Mouse (Mus musculus) heart, embryonic 10.5 days (tissue): ENCODE measurements around the gene Psg19. TPM values are rescaled to one million over a fixed set of nuclear protein-coding genes. Genes with fewer than 3 reads are reported as not detected.

Experiments
- DNase-seq: peaks from one replicate; pipeline ENCODE4 v3.0.0-alpha.2; 2017; ENCODE audit warnings: low spot score
- H3K27ac ChIP-seq: fragments of 300-500 bp; sonication (generic); 2 replicates; pipeline ENCODE4 v1.5.1; 2016; ENCODE audit warnings: mild to moderate bottlenecking
- H3K27me3 ChIP-seq: fragments of 300-500 bp; sonication (generic); 2 replicates; pipeline ENCODE4 v1.6.1; 2016; ENCODE audit warnings: mild to moderate bottlenecking; ENCODE audit not compliant: poor library complexity, insufficient read depth, severe bottlenecking
- H3K36me3 ChIP-seq: fragments of 300-500 bp; sonication (generic); 2 replicates; pipeline ENCODE4 v1.6.1; 2016; ENCODE audit warnings: mild to moderate bottlenecking, moderate library complexity
- H3K4me1 ChIP-seq: fragments of 300-500 bp; sonication (generic); 2 replicates; pipeline ENCODE4 v1.6.1; 2016; ENCODE audit warnings: mild to moderate bottlenecking
- H3K4me3 ChIP-seq: fragments of 300-500 bp; sonication (generic); 2 replicates; pipeline ENCODE4 v1.5.1; 2016; ENCODE audit warnings: mild to moderate bottlenecking, moderate library complexity
- H3K9me3 ChIP-seq: fragments of 300-500 bp; sonication (generic); 2 replicates; pipeline ENCODE4 v1.6.1; 2016; ENCODE audit warnings: mild to moderate bottlenecking, moderate library complexity
- WGBS: fragments of 180-500 bp; shearing (Covaris S2); methylation state at CpG from one replicate; pipeline ENCODE4 v1.1.7; 2016; 5-methylcytosine and 5-hydroxymethylcytosine counted together
- polyA plus RNA-seq: library from polyadenylated mRNA; unstranded; fragments of >200 nt; fragmentation: Nextera tagmentation; extraction: Ambion mirVana; gene quantifications from 2 replicates; pipeline ENCODE4 v1.2.1, GENCODE M21; 2016

Gene Psg19
- polyA plus RNA-seq: not detected in 2 replicates

GRCm38 (mm10) chr7:18798420-18798819, at the start of gene Psg19:
TSS of gene Psg19 (minus strand) at chr7:18798520.
- no peaks in the 10 kb centered on the region for H3K9me3 ChIP-seq
- H3K4me3 ChIP-seq: no peak within 1 kb of the TSS
- no peaks in the 10 kb centered on the region for H3K4me1 ChIP-seq
- no peak within 1 kb of the TSS for H3K27ac ChIP-seq
- H3K27me3 ChIP-seq: no peaks in the 10 kb centered on the region
- DNase-seq: no peak
- WGBS: 75% methylated on average over 1 of the region's 1 CpGs
- H3K36me3 ChIP-seq: no peaks in the 10 kb centered on the region

GRCm38 (mm10) chr7:18844811-18845210, 46.5 kb upstream of the Psg19 start:
- 32% methylated on average over 5 of the region's 5 CpGs for WGBS
- Histone ChIP-seq H3K4me3 (no peak overlapping the region), H3K36me3 (no peaks in the 10 kb centered on the region), H3K27me3 (no peaks in the 10 kb centered on the region), H3K27ac (no peak overlapping the region), H3K4me1 (peaks cover 3% of the 10 kb centered on the region; the same call in 1 of the 2 replicates), H3K9me3 (no peaks in the 10 kb centered on the region)
- no peak for DNase-seq

- Histone ChIP-seq H3K36me3 (no peaks in the 10 kb centered on the region), H3K27me3 (no peaks in the 10 kb centered on the region), H3K27ac (no peak overlapping the region), H3K4me1 (peaks cover 3% of the 10 kb centered on the region; the same call in 1 of the 2 replicates), H3K9me3 (no peaks in the 10 kb centered on the region), H3K4me3 (peak overlapping the region; percentile 60; the same call in 1 of the 2 replicates)
- WGBS: 94% methylated on average over 1 of the region's 1 CpGs
- DNase-seq: no peak
Measured at GRCm38 (mm10) chr7:18841174-18841567, 42.9 kb upstream of the Psg19 start.

- peak overlapping the region; percentile 60 for H3K4me3 ChIP-seq
- peaks cover 3% of the 10 kb centered on the region; the same call in 1 of the 2 replicates for H3K4me1 ChIP-seq
- H3K27me3 ChIP-seq: no peaks in the 10 kb centered on the region
- no peaks in the 10 kb centered on the region for H3K36me3 ChIP-seq
- no peaks in the 10 kb centered on the region for H3K9me3 ChIP-seq
- H3K27ac ChIP-seq: peak overlapping the region; percentile 60
- no peak for DNase-seq
- 4% methylated on average over 14 of the region's 17 CpGs for WGBS
Measured at GRCm38 (mm10) chr7:18840386-18841173, 42.3 kb upstream of the Psg19 start.

GRCm38 (mm10) chr7:18839865-18840264, 41.5 kb upstream of the Psg19 start, which contains the start of gene Mill2:
TSS of gene Mill2 (plus strand) at chr7:18839966.
- 27% methylated on average over 3 of the region's 3 CpGs for WGBS
- no peaks in the 10 kb centered on the region for H3K36me3 ChIP-seq
- H3K27ac ChIP-seq: peak within 1 kb of the TSS; percentile 60
- peaks cover 3% of the 10 kb centered on the region; the same call in 1 of the 2 replicates for H3K4me1 ChIP-seq
- no peaks in the 10 kb centered on the region for H3K27me3 ChIP-seq
- H3K4me3 ChIP-seq: peak within 1 kb of the TSS; percentile 60
- H3K9me3 ChIP-seq: no peaks in the 10 kb centered on the region
- no peak for DNase-seq

GRCm38 (mm10) chr7:18832298-18832697, 34.0 kb upstream of the Psg19 start:
- DNase-seq: no peak
- Histone ChIP-seq H3K36me3 (no peaks in the 10 kb centered on the region), H3K4me1 (no peaks in the 10 kb centered on the region), H3K4me3 (no peak overlapping the region), H3K27ac (no peak overlapping the region), H3K9me3 (peaks cover 7% of the 10 kb centered on the region; the same call in 1 of the 2 replicates), H3K27me3 (no peaks in the 10 kb centered on the region)
- 28% methylated on average over 13 of the region's 13 CpGs for WGBS

GRCm38 (mm10) chr7:18829545-18829944, 31.2 kb upstream of the Psg19 start:
- WGBS: 89% methylated on average over 7 of the region's 7 CpGs
- Histone ChIP-seq H3K9me3 (peaks cover 7% of the 10 kb centered on the region; the same call in 1 of the 2 replicates), H3K4me1 (no peaks in the 10 kb centered on the region), H3K36me3 (no peaks in the 10 kb centered on the region), H3K27ac (no peak overlapping the region), H3K4me3 (no peak overlapping the region), H3K27me3 (no peaks in the 10 kb centered on the region)
- no peak for DNase-seq

- 51% methylated on average over 9 of the region's 9 CpGs for WGBS
Measured at GRCm38 (mm10) chr7:18828592-18828991, 30.3 kb upstream of the Psg19 start.

GRCm38 (mm10) chr7:18827792-18828546, 29.6 kb upstream of the Psg19 start:
- H3K4me1 ChIP-seq: no peaks in the 10 kb centered on the region
- 58% methylated on average over 26 of the region's 26 CpGs for WGBS
- no peaks in the 10 kb centered on the region for H3K36me3 ChIP-seq
- no peak overlapping the region for H3K4me3 ChIP-seq
- H3K27ac ChIP-seq: no peak overlapping the region
- H3K27me3 ChIP-seq: no peaks in the 10 kb centered on the region
- peaks cover 4% of the 10 kb centered on the region; the same call in 1 of the 2 replicates for H3K9me3 ChIP-seq
- no peak for DNase-seq

More at GRCm38 (mm10) chr7:18828592-18828991, 30.3 kb upstream of the Psg19 start:
- Histone ChIP-seq H3K36me3 (no peaks in the 10 kb centered on the region), H3K27me3 (no peaks in the 10 kb centered on the region), H3K4me3 (no peak overlapping the region), H3K9me3 (peaks cover 7% of the 10 kb centered on the region; the same call in 1 of the 2 replicates), H3K27ac (no peak overlapping the region), H3K4me1 (no peaks in the 10 kb centered on the region)
- no peak for DNase-seq

GRCm38 (mm10) chr7:18821507-18821906, 23.2 kb upstream of the Psg19 start, which contains the start of gene Psg17:
TSS of gene Psg17 (minus strand) at chr7:18821607.
- 69% methylated on average over 3 of the region's 3 CpGs for WGBS
- DNase-seq: peak; percentile 71

GRCm38 (mm10) chr7:18818301-18818700, 20.0 kb upstream of the Psg19 start:
- Histone ChIP-seq H3K9me3 (no peaks in the 10 kb centered on the region), H3K27ac (no peak overlapping the region), H3K4me3 (no peak overlapping the region), H3K27me3 (no peaks in the 10 kb centered on the region), H3K4me1 (no peaks in the 10 kb centered on the region), H3K36me3 (no peaks in the 10 kb centered on the region)
- 77% methylated on average over 9 of the region's 9 CpGs for WGBS
- DNase-seq: peak; percentile 66

More at GRCm38 (mm10) chr7:18821507-18821906, 23.2 kb upstream of the Psg19 start, which contains the start of gene Psg17:
- Histone ChIP-seq H3K9me3 (no peaks in the 10 kb centered on the region), H3K27me3 (no peaks in the 10 kb centered on the region), H3K4me1 (no peaks in the 10 kb centered on the region), H3K36me3 (no peaks in the 10 kb centered on the region), H3K27ac (no peak within 1 kb of the TSS), H3K4me3 (no peak within 1 kb of the TSS)

- Histone ChIP-seq H3K27me3 (no peaks in the 10 kb centered on the region; the same call in 1 of the 2 replicates), H3K27ac (no peak overlapping the region), H3K4me1 (no peaks in the 10 kb centered on the region), H3K36me3 (no peaks in the 10 kb centered on the region), H3K9me3 (no peaks in the 10 kb centered on the region), H3K4me3 (no peak overlapping the region)
- DNase-seq: no peak
Measured at GRCm38 (mm10) chr7:18803526-18803925, 5.2 kb upstream of the Psg19 start.

GRCm38 (mm10) chr7:18799129-18799528, 809 bp upstream of the Psg19 start:
- Histone ChIP-seq H3K9me3 (no peaks in the 10 kb centered on the region), H3K4me1 (no peaks in the 10 kb centered on the region), H3K27me3 (no peaks in the 10 kb centered on the region), H3K36me3 (no peaks in the 10 kb centered on the region), H3K4me3 (no peak overlapping the region), H3K27ac (no peak overlapping the region)
- no peak for DNase-seq
- 38% methylated on average over 3 of the region's 3 CpGs for WGBS
